Mouse (Mus musculus): ENCODE data around the gene Lyve1. TPM values are rescaled to one million over a fixed set of nuclear protein-coding genes. Genes with fewer than 3 reads are reported as not detected.

Lyve1 gene
- polyA plus RNA-seq, 1 experiment from 2014 or later: 17.4 TPM

GRCm38 (mm10) chr7:110893943-110894610, 31.0 kb upstream of the Lyve1 start:
- H3K4me3 ChIP-seq (replicated peaks; ENCODE audit: low read length): no peak overlapping the region; the same call in 1 of the 2 replicates
- 21% methylated on average over 10 of the region's 10 CpGs for WGBS

GRCm38 (mm10) chr7:110891501-110891986, 28.5 kb upstream of the Lyve1 start:
- Histone ChIP-seq H3K4me2 (ENCODE audit: low read depth, low read length) (peak overlapping the region; percentile 10; the same call in 1 of the 2 replicates), H3K27ac (ENCODE audit: low read length) (peak overlapping the region; percentile 82), H3K4me3 (replicated peaks; ENCODE audit: low read length) (no peak overlapping the region), H3K9me3 (replicated peaks; ENCODE audit: control insufficient read depth, low read length) (no peaks in the 10 kb centered on the region), H3K36me3 (ENCODE audit: control insufficient read depth, insufficient read depth, low read length) (no peaks in the 10 kb centered on the region), H3K27me3 (ENCODE audit: control insufficient read depth, insufficient read depth, low read length) (no peaks in the 10 kb centered on the region), H3K4me1 (ENCODE audit: control insufficient read depth, insufficient read depth, low read length) (peaks cover 10% of the 10 kb centered on the region), H3K9ac (ENCODE audit: low read length) (no peak overlapping the region; the same call in 1 of the 2 replicates)
- no peak for ATAC-seq (ENCODE audit: insufficient read depth, low FRiP score)
- WGBS: 52% methylated on average over 9 of the region's 9 CpGs

More at GRCm38 (mm10) chr7:110893943-110894610, 31.0 kb upstream of the Lyve1 start:
- Histone ChIP-seq H3K4me2 (ENCODE audit: low read depth, low read length) (peak overlapping the region; percentile 25; the same call in 1 of the 2 replicates), H3K27me3 (ENCODE audit: control insufficient read depth, insufficient read depth, low read length) (no peaks in the 10 kb centered on the region), H3K4me1 (ENCODE audit: control insufficient read depth, insufficient read depth, low read length) (peaks cover 10% of the 10 kb centered on the region), H3K9ac (ENCODE audit: low read length) (no peak overlapping the region), H3K9me3 (replicated peaks; ENCODE audit: control insufficient read depth, low read length) (no peaks in the 10 kb centered on the region), H3K36me3 (ENCODE audit: control insufficient read depth, insufficient read depth, low read length) (no peaks in the 10 kb centered on the region), H3K27ac (ENCODE audit: low read length) (peak overlapping the region; percentile 79)
- peak; percentile 88 for ATAC-seq (ENCODE audit: insufficient read depth, low FRiP score)

GRCm38 (mm10) chr7:110881746-110882333, 18.8 kb upstream of the Lyve1 start:
- H3K4me2 ChIP-seq (ENCODE audit: low read depth, low read length): no peak overlapping the region
- no peaks in the 10 kb centered on the region for H3K4me1 ChIP-seq (ENCODE audit: control insufficient read depth, insufficient read depth, low read length)
- no peak overlapping the region for H3K9ac ChIP-seq (ENCODE audit: low read length)
- H3K27me3 ChIP-seq (ENCODE audit: control insufficient read depth, insufficient read depth, low read length): no peaks in the 10 kb centered on the region
- ATAC-seq (ENCODE audit: insufficient read depth, low FRiP score): no peak
- H3K9me3 ChIP-seq (replicated peaks; ENCODE audit: control insufficient read depth, low read length): no peaks in the 10 kb centered on the region
- no peak overlapping the region for H3K4me3 ChIP-seq (replicated peaks; ENCODE audit: low read length)
- WGBS: 56% methylated on average over 2 of the region's 2 CpGs
- no peaks in the 10 kb centered on the region for H3K36me3 ChIP-seq (ENCODE audit: control insufficient read depth, insufficient read depth, low read length)
- H3K27ac ChIP-seq (ENCODE audit: low read length): no peak overlapping the region

GRCm38 (mm10) chr7:110878028-110878427, 15.0 kb upstream of the Lyve1 start:
- Histone ChIP-seq H3K36me3 (ENCODE audit: control insufficient read depth, insufficient read depth, low read length) (no peaks in the 10 kb centered on the region), H3K9ac (ENCODE audit: low read length) (no peak overlapping the region), H3K4me1 (ENCODE audit: control insufficient read depth, insufficient read depth, low read length) (no peaks in the 10 kb centered on the region), H3K9me3 (replicated peaks; ENCODE audit: control insufficient read depth, low read length) (no peaks in the 10 kb centered on the region), H3K27me3 (ENCODE audit: control insufficient read depth, insufficient read depth, low read length) (no peaks in the 10 kb centered on the region), H3K4me2 (ENCODE audit: low read depth, low read length) (no peak overlapping the region), H3K27ac (ENCODE audit: low read length) (peak overlapping the region; percentile 6; the same call in 1 of the 2 replicates), H3K4me3 (replicated peaks; ENCODE audit: low read length) (no peak overlapping the region)
- no peak for ATAC-seq (ENCODE audit: insufficient read depth, low FRiP score)
- WGBS: 64% methylated on average over 4 of the region's 4 CpGs

GRCm38 (mm10) chr7:110876965-110877364, 13.9 kb upstream of the Lyve1 start:
- Histone ChIP-seq H3K4me1 (ENCODE audit: control insufficient read depth, insufficient read depth, low read length) (no peaks in the 10 kb centered on the region), H3K9ac (ENCODE audit: low read length) (no peak overlapping the region), H3K27me3 (ENCODE audit: control insufficient read depth, insufficient read depth, low read length) (no peaks in the 10 kb centered on the region), H3K36me3 (ENCODE audit: control insufficient read depth, insufficient read depth, low read length) (no peaks in the 10 kb centered on the region), H3K9me3 (replicated peaks; ENCODE audit: control insufficient read depth, low read length) (no peaks in the 10 kb centered on the region), H3K4me3 (replicated peaks; ENCODE audit: low read length) (no peak overlapping the region), H3K4me2 (ENCODE audit: low read depth, low read length) (no peak overlapping the region), H3K27ac (ENCODE audit: low read length) (no peak overlapping the region)
- WGBS: 64% methylated on average over 4 of the region's 4 CpGs
- ATAC-seq (ENCODE audit: insufficient read depth, low FRiP score): no peak

- no peak overlapping the region for H3K27ac ChIP-seq (ENCODE audit: low read length)
- no peaks in the 10 kb centered on the region for H3K9me3 ChIP-seq (replicated peaks; ENCODE audit: control insufficient read depth, low read length)
- H3K9ac ChIP-seq (ENCODE audit: low read length): no peak overlapping the region
- WGBS: 76% methylated on average over 5 of the region's 5 CpGs
- no peaks in the 10 kb centered on the region for H3K27me3 ChIP-seq (ENCODE audit: control insufficient read depth, insufficient read depth, low read length)
- H3K4me3 ChIP-seq (replicated peaks; ENCODE audit: low read length): no peak overlapping the region
- no peak overlapping the region for H3K4me2 ChIP-seq (ENCODE audit: low read depth, low read length)
- H3K36me3 ChIP-seq (ENCODE audit: control insufficient read depth, insufficient read depth, low read length): peaks cover 4% of the 10 kb centered on the region; the same call in 1 of the 2 replicates
- H3K4me1 ChIP-seq (ENCODE audit: control insufficient read depth, insufficient read depth, low read length): peaks cover 10% of the 10 kb centered on the region
- ATAC-seq (ENCODE audit: insufficient read depth, low FRiP score): no peak
Measured at GRCm38 (mm10) chr7:110868807-110869206, 5.8 kb upstream of the Lyve1 start.

- ATAC-seq (ENCODE audit: insufficient read depth, low FRiP score): no peak
- H3K4me2 ChIP-seq (ENCODE audit: low read depth, low read length): no peak overlapping the region
- 87% methylated on average over 6 of the region's 6 CpGs for whole genome bisulfite sequencing
Measured at GRCm38 (mm10) chr7:110867116-110867515, 4.1 kb upstream of the Lyve1 start.

GRCm38 (mm10) chr7:110866021-110866420, 3.0 kb upstream of the Lyve1 start:
- Histone ChIP-seq H3K27me3 (ENCODE audit: control insufficient read depth, insufficient read depth, low read length) (no peaks in the 10 kb centered on the region), H3K9me3 (replicated peaks; ENCODE audit: control insufficient read depth, low read length) (no peaks in the 10 kb centered on the region), H3K4me2 (ENCODE audit: low read depth, low read length) (no peak overlapping the region), H3K27ac (ENCODE audit: low read length) (no peak overlapping the region; the same call in 1 of the 2 replicates), H3K4me1 (ENCODE audit: control insufficient read depth, insufficient read depth, low read length) (peaks cover 10% of the 10 kb centered on the region), H3K36me3 (ENCODE audit: control insufficient read depth, insufficient read depth, low read length) (peaks cover 4% of the 10 kb centered on the region; the same call in 1 of the 2 replicates), H3K4me3 (replicated peaks; ENCODE audit: low read length) (no peak overlapping the region), H3K9ac (ENCODE audit: low read length) (no peak overlapping the region)
- ATAC-seq (ENCODE audit: insufficient read depth, low FRiP score): no peak
- 79% methylated on average over 3 of the region's 3 CpGs for WGBS

More at GRCm38 (mm10) chr7:110867116-110867515, 4.1 kb upstream of the Lyve1 start:
- H3K9ac ChIP-seq (ENCODE audit: low read length): no peak overlapping the region
- no peak overlapping the region for H3K4me3 ChIP-seq (replicated peaks; ENCODE audit: low read length)
- no peak overlapping the region for H3K27ac ChIP-seq (ENCODE audit: low read length)
- peaks cover 10% of the 10 kb centered on the region for H3K4me1 ChIP-seq (ENCODE audit: control insufficient read depth, insufficient read depth, low read length)
- H3K9me3 ChIP-seq (replicated peaks; ENCODE audit: control insufficient read depth, low read length): no peaks in the 10 kb centered on the region
- peaks cover 4% of the 10 kb centered on the region; the same call in 1 of the 2 replicates for H3K36me3 ChIP-seq (ENCODE audit: control insufficient read depth, insufficient read depth, low read length)
- H3K27me3 ChIP-seq (ENCODE audit: control insufficient read depth, insufficient read depth, low read length): no peaks in the 10 kb centered on the region

GRCm38 (mm10) chr7:110865570-110865969, 2.5 kb upstream of the Lyve1 start:
- H3K27me3 ChIP-seq (ENCODE audit: control insufficient read depth, insufficient read depth, low read length): no peaks in the 10 kb centered on the region
- H3K9me3 ChIP-seq (replicated peaks; ENCODE audit: control insufficient read depth, low read length): no peaks in the 10 kb centered on the region
- H3K9ac ChIP-seq (ENCODE audit: low read length): no peak overlapping the region
- H3K4me2 ChIP-seq (ENCODE audit: low read depth, low read length): no peak overlapping the region
- H3K4me1 ChIP-seq (ENCODE audit: control insufficient read depth, insufficient read depth, low read length): peaks cover 10% of the 10 kb centered on the region
- H3K4me3 ChIP-seq (replicated peaks; ENCODE audit: low read length): no peak overlapping the region
- H3K27ac ChIP-seq (ENCODE audit: low read length): no peak overlapping the region; the same call in 1 of the 2 replicates
- 54% methylated on average over 6 of the region's 6 CpGs for WGBS
- no peak for ATAC-seq (ENCODE audit: insufficient read depth, low FRiP score)
- peaks cover 4% of the 10 kb centered on the region; the same call in 1 of the 2 replicates for H3K36me3 ChIP-seq (ENCODE audit: control insufficient read depth, insufficient read depth, low read length)

All from stomach, embryonic 16.5 days (tissue).